Mouse (Mus musculus) liver, embryonic 16.5 days (tissue): ENCODE measurements at regions not wholly inside any gene's neighbourhood (a gene's known extent, or its start where the extent isn't known, plus 50 kb on each side); places are given as distances from the start of the nearest gene placed in this dataset.

Source experiments
- ATAC-seq: fragments of 200-750 bp; cut with Nextera tagmentation; 2 replicates; pipeline ENCODE4 v1.8.0; 2017; ENCODE audit warnings: low read depth, mild to moderate bottlenecking, moderate number of reproducible peaks, moderate library complexity
- H3K27ac ChIP-seq: fragments of 300-500 bp; sonication (generic); 2 replicates; pipeline ENCODE4 v1.5.1; 2014; ENCODE audit warnings: mild to moderate bottlenecking, low read length
- H3K27me3 ChIP-seq: fragments of 300-500 bp; sonication (generic); 2 replicates; pipeline ENCODE4 v1.6.1; 2014; ENCODE audit warnings: low read depth, low read length, mixed read lengths; ENCODE audit not compliant: control insufficient read depth, insufficient read depth
- H3K36me3 ChIP-seq: fragments of 300-500 bp; sonication (generic); 2 replicates; pipeline ENCODE4 v1.6.1; 2014; ENCODE audit warnings: mild to moderate bottlenecking; ENCODE audit not compliant: control insufficient read depth, insufficient read depth
- H3K4me1 ChIP-seq: fragments of 300-500 bp; sonication (generic); 2 replicates; pipeline ENCODE4 v1.6.1; 2014; ENCODE audit warnings: low read depth, low read length, mixed read lengths; ENCODE audit not compliant: control insufficient read depth
- H3K4me2 ChIP-seq: fragments of 300-500 bp; sonication (generic); 2 replicates; pipeline ENCODE4 v1.6.1; 2014; ENCODE audit warnings: low read depth, low read length, mixed read lengths
- H3K4me3 ChIP-seq: fragments of 300-500 bp; sonication (generic); 2 replicates; pipeline ENCODE4 v1.5.1; 2014; ENCODE audit warnings: low read depth, mild to moderate bottlenecking, low read length
- H3K9ac ChIP-seq: fragments of 300-500 bp; sonication (generic); 2 replicates; pipeline ENCODE4 v1.6.1; 2014; ENCODE audit warnings: low read depth, low read length
- H3K9me3 ChIP-seq: fragments of 300-500 bp; sonication (generic); replicated peaks from 2 replicates; pipeline ENCODE4 v1.6.1; 2016; ENCODE audit warnings: low read length; ENCODE audit not compliant: control insufficient read depth
- WGBS: fragments of 180-500 bp; shearing (Covaris S2); extraction: QIAGEN DNeasy Blood & Tissue Kit; methylation state at CpG from one replicate; pipeline ENCODE4 v1.1.7; 2014; ENCODE audit not compliant: insufficient replicate concordance; 5-methylcytosine and 5-hydroxymethylcytosine counted together

GRCm38 (mm10) chr10:97141561-97141960 is 337.8 kb upstream of the Dcn start:
- H3K27ac ChIP-seq: no peak overlapping the region
- WGBS: 56% methylated on average over 2 of the region's 2 CpGs

GRCm38 (mm10) chr10:97158561-97159395 is 320.6 kb upstream of the Dcn start:
- Histone ChIP-seq H3K27me3 (no peaks in the 10 kb centered on the region), H3K27ac (no peak overlapping the region), H3K36me3 (no peaks in the 10 kb centered on the region), H3K4me2 (no peak overlapping the region), H3K9ac (no peak overlapping the region), H3K4me3 (no peak overlapping the region), H3K4me1 (no peaks in the 10 kb centered on the region), H3K9me3 (no peaks in the 10 kb centered on the region)
- no peak for ATAC-seq
- WGBS: 51% methylated on average over 10 of the region's 11 CpGs

More at GRCm38 (mm10) chr10:97141561-97141960, 337.8 kb upstream of the Dcn start:
- Histone ChIP-seq H3K4me3 (no peak overlapping the region), H3K27me3 (no peaks in the 10 kb centered on the region), H3K4me1 (no peaks in the 10 kb centered on the region), H3K4me2 (no peak overlapping the region), H3K36me3 (no peaks in the 10 kb centered on the region), H3K9me3 (no peaks in the 10 kb centered on the region), H3K9ac (no peak overlapping the region)
- ATAC-seq: no peak

- H3K36me3 ChIP-seq: no peaks in the 10 kb centered on the region
- 47% methylated on average over 1 of the region's 1 CpGs for WGBS
- H3K9ac ChIP-seq: no peak overlapping the region
- H3K4me1 ChIP-seq: no peaks in the 10 kb centered on the region
- no peak overlapping the region for H3K4me3 ChIP-seq
- no peaks in the 10 kb centered on the region for H3K27me3 ChIP-seq
- H3K9me3 ChIP-seq: no peaks in the 10 kb centered on the region
- H3K27ac ChIP-seq: no peak overlapping the region
- no peak overlapping the region for H3K4me2 ChIP-seq
- ATAC-seq: no peak
These were observed 320.0 kb upstream of the Dcn start for GRCm38 (mm10) chr10:97159396-97159760.

- WGBS: 40% methylated on average over 10 of the region's 10 CpGs
- Histone ChIP-seq H3K9ac (no peak overlapping the region), H3K36me3 (no peaks in the 10 kb centered on the region), H3K27ac (no peak overlapping the region), H3K4me1 (no peaks in the 10 kb centered on the region), H3K4me2 (no peak overlapping the region), H3K9me3 (no peaks in the 10 kb centered on the region), H3K27me3 (no peaks in the 10 kb centered on the region), H3K4me3 (no peak overlapping the region)
- ATAC-seq: no peak
These were observed 319.4 kb upstream of the Dcn start for GRCm38 (mm10) chr10:97159831-97160575.

GRCm38 (mm10) chr10:97160892-97161291 is 318.5 kb upstream of the Dcn start:
- 6% methylated on average over 2 of the region's 2 CpGs for WGBS

GRCm38 (mm10) chr10:97178468-97178867 is 300.9 kb upstream of the Dcn start:
- no peak overlapping the region for H3K4me2 ChIP-seq
- H3K4me3 ChIP-seq: no peak overlapping the region
- no peaks in the 10 kb centered on the region for H3K27me3 ChIP-seq
- no peaks in the 10 kb centered on the region for H3K4me1 ChIP-seq
- no peak overlapping the region for H3K27ac ChIP-seq
- ATAC-seq: no peak
- WGBS: 67% methylated on average over 3 of the region's 3 CpGs
- no peaks in the 10 kb centered on the region for H3K36me3 ChIP-seq
- no peak overlapping the region for H3K9ac ChIP-seq
- H3K9me3 ChIP-seq: no peaks in the 10 kb centered on the region

More at GRCm38 (mm10) chr10:97160892-97161291, 318.5 kb upstream of the Dcn start:
- Histone ChIP-seq H3K27me3 (no peaks in the 10 kb centered on the region), H3K4me3 (no peak overlapping the region), H3K4me2 (no peak overlapping the region), H3K4me1 (no peaks in the 10 kb centered on the region), H3K36me3 (no peaks in the 10 kb centered on the region), H3K27ac (no peak overlapping the region), H3K9ac (no peak overlapping the region), H3K9me3 (no peaks in the 10 kb centered on the region)
- ATAC-seq: no peak

- Histone ChIP-seq H3K27ac (no peak overlapping the region), H3K9me3 (no peaks in the 10 kb centered on the region), H3K27me3 (no peaks in the 10 kb centered on the region), H3K36me3 (no peaks in the 10 kb centered on the region), H3K4me3 (no peak overlapping the region), H3K9ac (no peak overlapping the region), H3K4me2 (no peak overlapping the region), H3K4me1 (no peaks in the 10 kb centered on the region)
- no peak for ATAC-seq
These were observed 289.7 kb upstream of the Dcn start for GRCm38 (mm10) chr10:97189696-97190095.

- Histone ChIP-seq H3K27me3 (no peaks in the 10 kb centered on the region), H3K4me1 (no peaks in the 10 kb centered on the region), H3K36me3 (no peaks in the 10 kb centered on the region), H3K9me3 (no peaks in the 10 kb centered on the region), H3K4me3 (no peak overlapping the region), H3K9ac (no peak overlapping the region), H3K4me2 (no peak overlapping the region), H3K27ac (no peak overlapping the region)
- no peak for ATAC-seq
- 69% methylated on average over 4 of the region's 4 CpGs for WGBS
These were observed 268.1 kb upstream of the Dcn start for GRCm38 (mm10) chr10:97211238-97211695.

- H3K4me1 ChIP-seq: no peaks in the 10 kb centered on the region
- no peaks in the 10 kb centered on the region for H3K36me3 ChIP-seq
- WGBS: 58% methylated on average over 7 of the region's 7 CpGs
- no peaks in the 10 kb centered on the region for H3K27me3 ChIP-seq
- no peak overlapping the region for H3K4me2 ChIP-seq
- H3K9me3 ChIP-seq: no peaks in the 10 kb centered on the region
- ATAC-seq: no peak
- H3K4me3 ChIP-seq: no peak overlapping the region
- H3K9ac ChIP-seq: no peak overlapping the region
- no peak overlapping the region for H3K27ac ChIP-seq
These were observed 267.5 kb upstream of the Dcn start for GRCm38 (mm10) chr10:97211785-97212398.
